Mouse (Mus musculus) B cell, adult (primary cell): ENCODE results near the gene Pcdh9. TPM values are rescaled to one million over a fixed set of nuclear protein-coding genes. Genes with fewer than 3 reads are reported as not detected.

Experiments
- total RNA-seq: library from RNA; stranded (reverse); gene quantifications from 4 replicates; pipeline ENCODE4 v1.2.4, GENCODE M21; 2023; ENCODE audit not compliant: inconsistent age

Pcdh9 gene
- not detected in 4 replicates for total RNA-seq

GRCm38 (mm10) chr14:93890519-93891370 is at the start of gene Pcdh9:
TSS of gene Pcdh9 (minus strand) at chr14:93890679.

